Mouse (Mus musculus): ENCODE data around the gene Batf3.

DNA sequence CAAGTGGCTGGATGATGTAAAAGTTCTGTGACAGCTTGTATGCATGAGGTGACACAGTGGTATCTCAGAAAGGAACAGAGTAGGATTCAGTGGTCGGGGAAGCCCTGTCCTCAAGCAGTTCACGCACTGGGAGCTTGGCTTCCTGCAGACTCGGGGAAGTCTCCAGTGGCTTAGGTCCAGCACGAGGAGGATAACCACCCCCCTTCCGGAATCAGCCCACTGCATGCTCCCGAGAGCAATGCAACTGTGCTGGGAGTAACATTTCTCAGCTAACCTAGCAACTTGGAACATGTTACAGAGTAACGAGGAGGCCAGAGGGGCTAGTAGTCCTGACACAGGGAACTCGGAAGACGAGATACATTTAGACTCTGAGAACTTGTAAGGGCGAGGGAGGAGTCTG, 9.7 kb downstream of the Batf3 start:
- TF ChIP-seq POLR2A (IDR thresholded peaks at IDR 0.05; ENCODE audit: extremely low read depth, insufficient read depth, low read length) (no peak), CTCF (IDR thresholded peaks at IDR 0.05; ENCODE audit: low read depth, low read length) (no peak)
